Mouse (Mus musculus) c-Kit-positive CD71-positive TER-119-negative erythroid progenitor cells, embryonic 14.5 days (primary cell): Measurements from ENCODE around the gene Ptgdr.
"Not testable (repeated sequence)": the region's sequence is repeated elsewhere in the genome, so short reads cannot be mapped to it uniquely, and the experiment has no call there.

Source experiments
- DNase-seq: peaks from one replicate; pipeline ENCODE4 v3.0.0-alpha.2; 2013; ENCODE audit warnings: low read depth

The Ptgdr gene

DNA sequence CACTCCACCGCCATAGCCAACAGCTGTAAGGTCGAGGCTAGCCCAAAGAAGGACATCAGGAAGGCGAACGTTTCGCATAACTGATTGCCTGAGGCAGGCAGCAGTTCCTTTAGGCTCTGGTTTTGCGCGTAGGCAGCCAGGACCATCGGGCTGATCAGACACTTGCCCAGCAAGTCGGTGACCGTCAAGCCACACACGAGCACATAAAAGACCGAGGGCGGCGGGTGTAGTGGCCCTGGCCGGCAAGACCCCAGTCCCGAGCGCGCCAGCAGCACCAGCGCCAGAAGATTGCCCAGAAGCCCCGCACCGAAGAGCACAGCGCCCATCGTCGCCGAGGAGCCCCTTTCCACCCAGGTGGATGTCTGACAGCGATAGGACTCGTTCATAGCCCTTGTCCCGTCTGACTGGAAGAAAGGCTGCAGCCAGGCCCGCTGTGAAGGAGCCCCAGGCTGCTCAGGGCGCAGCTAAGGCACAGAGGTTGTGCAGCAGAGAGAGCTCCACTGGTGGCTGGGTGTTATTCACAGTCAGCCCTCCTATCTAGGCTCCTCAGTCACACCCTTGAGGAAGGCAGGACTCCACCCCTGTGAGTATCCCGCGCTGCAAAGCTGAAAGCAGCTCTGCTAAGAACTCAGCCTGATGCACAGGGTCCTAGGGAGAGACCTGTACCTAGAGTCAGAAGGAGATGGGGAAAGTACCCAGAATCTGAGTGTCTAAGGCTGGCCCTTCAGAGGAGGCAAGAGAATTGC lies at the start of gene Ptgdr:
Gene Ptgdr (minus strand): TSS at position 508 of the 746 bp plus-strand sequence.
- DNase-seq: no peak

DNA sequence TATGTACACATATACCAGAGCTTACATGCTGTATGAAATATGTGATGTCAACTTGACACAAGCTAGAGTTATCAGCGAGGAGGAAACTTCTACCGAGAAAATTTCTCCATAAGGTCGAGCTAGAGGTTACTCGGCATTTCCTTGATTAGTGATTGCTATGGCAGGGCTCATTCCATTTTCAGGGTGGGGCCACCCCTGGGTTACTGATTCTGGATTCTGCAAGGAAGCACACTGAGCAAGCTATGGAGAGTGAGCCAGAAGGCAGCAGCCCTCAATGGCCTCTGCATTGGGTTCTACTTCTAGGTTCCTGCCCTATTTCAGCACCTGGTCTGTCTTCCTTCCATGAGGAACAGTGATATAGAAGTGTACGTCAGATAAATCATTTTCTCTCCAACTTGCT lies 48.6 kb upstream of the Ptgdr start:
- no peak for DNase-seq

DNA sequence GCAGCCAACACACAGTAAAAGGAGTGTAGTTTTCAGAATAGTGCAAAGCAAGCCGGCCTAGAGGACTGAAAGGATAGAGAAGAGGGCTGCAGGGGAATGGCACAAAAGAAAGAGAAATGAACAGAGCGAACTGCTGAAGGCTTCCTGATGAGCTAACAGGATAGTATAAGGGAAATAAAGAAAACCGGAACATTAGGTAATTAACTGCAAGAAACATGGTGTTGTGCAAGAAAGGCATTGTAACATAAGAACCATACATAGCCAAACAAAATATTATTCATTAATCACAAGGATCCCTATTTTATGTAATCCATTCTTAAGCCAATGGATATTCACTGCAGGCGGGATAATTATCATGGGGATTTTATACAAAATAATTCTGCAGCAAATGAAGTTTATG lies 45.0 kb upstream of the Ptgdr start:
- DNase-seq: no peak

DNA sequence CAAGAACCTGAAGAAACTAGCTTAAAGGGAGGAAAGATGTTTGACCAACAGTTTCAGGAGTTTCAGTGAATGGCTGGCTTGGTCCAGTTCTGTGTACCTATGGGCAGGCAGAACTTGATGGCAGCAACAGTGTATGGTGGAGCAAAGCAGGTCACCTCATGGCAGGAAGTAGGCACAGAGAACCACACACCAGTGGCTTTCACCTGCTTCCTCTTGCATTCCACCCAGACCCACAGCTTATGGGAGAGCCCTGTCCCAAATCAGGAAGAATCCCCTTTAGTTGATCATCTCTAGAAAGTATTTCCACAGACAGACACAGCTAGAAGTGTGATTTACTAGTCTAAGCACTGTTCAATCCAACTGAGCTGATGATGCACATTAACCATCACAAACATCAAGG lies 42.6 kb upstream of the Ptgdr start:
- not testable (repeated sequence) for DNase-seq

DNA sequence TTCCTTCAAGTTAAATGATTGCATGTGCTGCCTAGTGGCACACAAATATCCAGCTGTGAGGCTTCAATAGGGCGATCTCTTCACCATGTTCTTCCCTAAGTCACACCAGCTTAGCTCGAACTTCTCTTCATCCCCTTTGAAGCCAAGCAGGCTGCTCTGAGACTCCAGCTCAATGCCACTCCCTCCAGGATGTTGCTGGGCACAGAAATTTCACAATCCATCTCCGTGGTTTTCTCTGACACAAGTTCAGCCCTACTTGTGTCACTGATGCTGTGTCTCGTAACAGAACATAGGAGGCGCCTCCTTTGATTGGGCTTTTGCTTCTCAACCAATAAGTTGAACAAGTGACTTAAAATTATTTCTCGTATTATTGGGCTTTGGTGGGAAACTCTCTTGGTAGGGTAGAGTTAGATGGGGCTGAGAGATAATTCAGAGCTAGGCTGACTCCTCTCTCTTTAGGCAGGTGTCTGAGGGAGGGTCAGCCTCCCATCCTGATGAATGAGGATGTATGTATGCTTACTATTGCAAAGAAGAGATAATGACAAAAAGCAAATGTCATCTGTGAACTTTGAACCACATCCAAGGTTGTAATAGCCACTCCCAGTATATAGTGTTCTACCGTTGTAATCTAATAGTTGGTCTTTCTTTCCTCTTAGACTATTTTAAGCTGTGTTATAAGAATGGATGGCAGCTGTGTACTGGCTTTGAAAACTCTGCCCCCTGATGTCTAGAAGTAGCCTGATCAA lies 32.4 kb upstream of the Ptgdr start:
- no peak for DNase-seq

DNA sequence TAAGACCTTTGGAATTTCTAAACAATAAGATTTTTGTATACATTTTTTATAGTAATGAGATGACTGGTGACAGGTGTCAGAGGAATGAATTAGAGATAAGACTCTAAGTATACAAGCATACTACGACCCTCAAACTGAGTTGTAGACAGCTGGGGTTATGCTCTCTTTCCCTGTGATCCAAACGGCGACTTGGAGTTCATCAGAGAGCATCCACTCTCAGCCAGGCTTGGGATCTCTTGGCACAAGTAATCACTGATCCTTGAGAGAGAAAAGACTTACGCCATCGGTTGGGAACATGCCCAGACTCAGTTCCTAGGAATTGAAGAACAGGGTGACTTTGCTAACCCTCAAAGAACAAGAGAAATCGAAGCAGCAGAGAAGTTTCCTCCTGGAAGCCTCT lies 10.5 kb upstream of the Ptgdr start:
- no peak for DNase-seq

DNA sequence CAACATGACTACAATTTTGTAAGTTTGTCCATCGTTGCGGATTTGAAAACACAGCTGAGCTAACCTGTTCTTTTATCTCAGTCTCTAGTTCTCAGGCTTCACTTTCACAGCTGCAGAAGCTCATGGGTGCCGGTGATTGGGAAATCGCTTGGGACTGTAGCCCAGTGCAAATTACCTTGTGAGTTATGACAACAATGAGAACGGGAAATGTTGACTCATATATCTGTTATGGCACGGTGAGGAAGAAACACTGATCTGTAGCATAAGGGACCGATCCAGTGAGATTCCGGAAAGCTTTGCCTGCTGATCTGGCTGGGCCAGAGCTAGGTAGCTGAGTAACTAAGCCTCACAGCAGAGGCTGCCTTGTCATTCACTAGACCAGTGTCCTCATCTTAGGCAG lies 6.5 kb upstream of the Ptgdr start:
- DNase-seq: no peak

DNA sequence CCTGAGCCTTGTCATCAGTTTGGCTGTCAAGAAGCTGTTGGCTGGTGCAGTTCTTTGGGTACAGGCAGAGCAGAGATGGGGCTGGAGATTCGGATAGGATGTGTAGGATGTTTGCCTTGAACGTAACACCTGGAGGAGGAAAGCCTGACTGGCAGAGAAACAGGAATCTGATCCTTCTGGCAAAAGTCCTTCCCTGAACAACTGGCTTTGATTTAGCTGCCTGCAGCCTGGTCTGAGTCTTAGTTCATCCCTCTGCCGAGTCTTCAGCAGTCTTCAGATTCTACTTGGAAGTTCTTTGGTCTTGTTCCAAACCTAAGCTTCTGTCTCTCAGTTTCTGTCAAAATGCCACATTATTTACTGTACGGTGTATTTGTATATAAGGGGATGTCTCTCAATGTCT lies 3.9 kb upstream of the Ptgdr start:
- no peak for DNase-seq

DNA sequence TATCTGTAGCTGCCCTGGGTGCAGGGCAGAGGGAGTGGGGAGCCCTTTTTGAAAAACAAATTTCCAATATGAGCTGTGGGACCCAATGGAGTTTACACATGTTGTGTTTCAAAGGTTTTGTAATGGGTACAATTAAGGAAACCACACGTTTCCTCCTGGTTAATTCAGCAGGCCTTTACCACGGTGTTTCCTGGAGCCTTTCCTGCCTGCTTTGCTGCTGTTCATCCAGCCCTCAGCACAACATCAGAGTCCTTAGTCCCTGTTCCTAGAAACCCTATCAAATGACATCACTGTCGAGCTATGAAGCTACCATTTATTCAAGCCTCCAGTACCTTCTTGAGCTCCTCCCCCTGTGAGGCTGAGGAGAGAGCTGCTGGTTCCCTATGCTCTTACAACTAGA lies 2.0 kb upstream of the Ptgdr start:
- no peak for DNase-seq

DNA sequence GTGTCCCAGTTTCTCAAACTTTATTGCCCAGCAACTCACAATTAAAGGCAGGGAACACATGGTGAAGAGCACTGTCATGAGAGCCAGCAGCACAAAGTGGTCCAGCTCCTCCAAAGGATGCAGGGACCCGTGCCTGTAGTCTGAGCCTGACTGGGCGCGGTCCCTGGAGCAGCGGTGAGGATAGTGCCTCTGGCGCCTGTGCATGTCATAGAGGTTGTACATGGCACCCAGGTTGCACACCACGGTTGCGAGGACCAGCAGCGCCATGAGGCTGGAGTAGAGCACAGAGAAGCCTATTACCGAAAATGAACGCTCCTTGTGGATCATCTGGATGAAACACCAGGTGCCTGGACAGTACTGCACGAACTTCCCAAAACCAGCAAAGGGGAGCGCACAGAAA lies 803 bp downstream of the Ptgdr start:
- no peak for DNase-seq

DNA sequence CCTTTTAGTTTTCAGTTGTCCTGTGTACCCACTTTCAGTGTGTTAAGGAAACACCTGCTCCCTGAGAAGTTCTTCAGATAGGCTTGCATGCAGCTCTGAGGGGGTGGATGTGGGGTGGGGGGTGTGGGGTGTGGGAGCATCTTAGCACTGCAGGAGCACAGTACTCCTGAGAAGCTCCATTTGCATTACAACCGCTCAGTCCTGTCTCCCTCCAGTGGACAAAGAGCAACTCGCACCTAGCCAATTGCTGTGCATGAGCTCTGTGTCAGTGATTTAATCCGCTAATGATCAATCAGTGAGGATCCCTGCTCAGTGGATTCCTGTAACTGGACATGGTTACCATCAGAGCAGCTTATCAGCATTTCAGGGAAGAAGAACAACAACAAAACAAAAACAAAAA lies 8.5 kb downstream of the Ptgdr start:
- not testable (repeated sequence) for DNase-seq

DNA sequence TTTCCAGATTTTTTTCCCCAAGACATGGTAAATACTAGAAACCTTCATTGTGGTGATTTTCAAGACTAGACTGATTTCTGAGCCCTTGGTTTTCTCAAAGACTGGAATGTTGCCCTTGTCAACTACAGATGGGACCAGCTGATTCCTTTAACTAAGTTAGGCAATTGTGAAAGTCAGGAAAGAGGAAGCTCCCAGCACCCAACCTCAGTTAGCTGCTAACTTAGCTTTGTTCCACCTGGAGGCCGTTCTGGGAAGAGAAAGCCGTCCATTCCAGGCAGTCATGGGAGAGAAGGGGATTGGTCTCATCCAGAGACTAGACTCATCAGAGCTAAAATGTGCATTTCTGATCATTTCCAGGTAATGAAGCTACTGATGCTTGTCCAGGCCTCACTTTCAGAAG lies 11.4 kb downstream of the Ptgdr start:
- DNase-seq: no peak

DNA sequence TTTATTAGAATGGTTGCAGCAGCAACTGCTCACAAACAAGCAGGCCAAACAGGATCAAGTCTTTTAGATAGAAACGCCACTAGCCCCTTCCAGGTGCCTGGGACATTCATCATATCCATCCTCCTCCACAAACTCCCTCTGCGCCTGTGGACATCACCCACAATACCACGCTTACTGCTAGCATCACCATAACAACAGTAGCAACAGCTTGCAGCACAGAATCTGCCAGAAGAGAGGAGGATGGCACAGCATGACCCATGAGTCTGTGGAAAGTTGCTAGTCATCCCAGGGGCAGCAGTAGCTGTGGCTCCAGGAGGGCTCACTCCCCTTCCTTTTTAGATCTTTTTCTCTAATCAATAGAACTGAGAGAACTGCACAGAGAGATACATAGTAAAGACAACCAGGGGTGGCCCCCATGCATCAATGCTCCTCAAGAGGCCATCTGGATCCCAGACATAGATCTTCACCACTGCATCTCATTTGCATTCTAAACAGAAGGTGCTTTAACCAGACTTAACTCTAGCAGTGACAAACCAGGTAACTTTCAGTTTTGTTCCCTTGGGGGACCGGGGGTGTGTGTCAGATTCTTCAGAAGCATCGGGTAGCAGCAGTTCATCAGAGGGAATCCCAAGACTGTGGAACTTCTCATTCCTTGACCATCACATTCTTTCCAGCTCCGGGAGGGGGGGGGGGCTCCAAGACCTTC lies 12.5 kb downstream of the Ptgdr start:
- no peak for DNase-seq

DNA sequence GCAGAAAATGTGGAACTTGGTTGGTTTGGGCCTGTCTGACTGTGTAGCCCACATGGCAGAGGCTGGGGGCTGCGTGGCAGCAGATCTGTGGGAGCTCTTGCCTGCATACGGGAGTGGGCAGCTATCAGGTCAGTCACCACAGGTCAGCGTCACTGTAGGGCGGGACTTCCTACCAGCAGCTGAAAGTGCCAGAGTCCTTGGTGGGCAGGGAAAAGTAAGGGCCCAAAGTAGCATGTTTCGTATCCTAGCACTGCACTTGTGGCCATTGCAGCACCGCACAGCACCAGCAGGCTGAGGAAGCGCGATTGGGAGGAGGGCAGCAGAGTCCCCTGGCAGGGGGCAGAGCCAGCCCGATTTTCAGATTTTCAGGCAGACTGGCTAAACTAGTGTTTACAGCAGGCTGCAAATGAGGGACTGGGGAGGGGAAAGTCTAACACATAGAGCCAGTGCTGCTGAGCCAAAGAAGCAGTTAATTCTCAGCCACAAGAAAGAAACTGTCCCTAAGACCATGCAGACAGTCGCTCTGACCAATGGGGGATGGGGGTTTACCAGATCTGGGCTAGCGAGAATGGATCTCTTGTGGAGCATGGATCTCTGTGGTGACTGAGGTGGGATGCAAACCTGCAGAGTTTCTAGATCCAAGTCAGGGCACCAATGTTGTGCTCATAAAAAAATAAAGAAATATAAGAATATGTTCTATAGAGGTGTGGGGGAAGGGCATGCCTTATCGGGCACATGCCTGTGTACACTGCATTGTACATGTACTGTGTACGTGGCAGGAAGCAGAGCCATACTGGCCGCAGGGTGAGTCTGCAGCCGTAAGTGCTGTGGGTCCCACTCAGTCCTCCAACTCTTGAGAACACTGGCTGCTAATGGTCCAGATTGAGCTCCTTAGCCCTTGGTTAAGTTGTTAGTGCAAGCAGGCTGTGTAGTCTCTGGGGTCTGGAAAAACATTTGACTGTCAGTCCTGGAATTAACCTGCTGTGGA lies 15.1 kb downstream of the Ptgdr start:
- no peak for DNase-seq

DNA sequence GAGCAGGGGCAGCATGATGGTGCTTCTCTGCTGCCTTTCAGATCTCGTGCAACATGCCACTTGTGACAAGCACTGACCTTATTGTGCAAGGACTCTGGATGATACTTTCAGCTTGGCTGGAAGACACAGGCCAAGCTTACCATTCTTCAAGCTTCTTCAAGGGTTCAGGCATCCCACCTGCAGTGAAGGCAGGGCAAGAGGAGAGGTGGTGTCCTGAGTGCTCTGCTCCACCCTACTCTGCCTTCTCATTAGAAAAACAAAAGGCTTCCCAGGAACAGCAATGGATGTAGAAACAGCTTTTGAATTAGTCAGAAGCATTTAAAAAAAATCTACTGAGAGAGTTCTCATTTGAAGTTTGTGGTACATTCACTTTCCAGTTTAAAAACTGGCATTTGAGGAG lies 20.5 kb downstream of the Ptgdr start:
- no peak for DNase-seq

DNA sequence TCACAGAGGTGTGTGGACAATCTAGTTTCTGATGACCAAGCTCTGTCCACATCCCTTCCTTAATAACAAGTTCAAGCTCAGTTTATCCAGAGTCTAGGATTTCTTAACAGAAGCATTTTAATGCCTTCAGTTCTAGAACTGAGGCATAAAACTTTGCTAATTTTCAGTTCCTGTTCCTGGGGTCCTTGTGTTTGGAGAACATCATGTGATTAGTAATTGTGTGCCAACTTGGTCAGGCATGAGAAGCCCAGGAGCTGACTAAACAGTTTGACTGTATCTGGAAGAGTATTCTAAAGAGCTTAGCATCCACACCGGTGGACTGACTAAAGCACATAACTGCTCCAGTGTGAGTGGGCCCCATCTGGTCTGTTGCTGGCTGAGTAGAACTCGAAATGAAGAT lies 24.0 kb downstream of the Ptgdr start:
- no peak for DNase-seq

DNA sequence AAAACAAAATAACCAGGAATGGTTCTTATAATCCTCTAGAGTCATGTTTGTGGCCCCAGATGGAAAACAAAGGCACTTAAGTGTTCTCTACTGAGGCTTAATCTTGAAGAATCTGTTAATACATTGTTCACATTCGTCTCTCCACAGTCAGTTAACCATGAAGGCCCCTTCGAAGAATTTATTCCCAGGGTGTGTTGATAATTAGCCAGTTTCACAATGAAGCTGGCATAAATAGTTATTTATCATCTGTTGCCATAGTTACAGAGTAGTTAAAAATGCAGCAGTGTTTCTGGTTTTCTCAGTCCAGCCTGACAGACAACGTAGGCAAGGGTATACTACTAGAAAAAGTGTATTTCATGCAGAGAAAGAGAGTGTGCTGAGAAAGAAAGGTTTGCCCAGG lies 25.0 kb downstream of the Ptgdr start:
- not testable (repeated sequence) for DNase-seq

DNA sequence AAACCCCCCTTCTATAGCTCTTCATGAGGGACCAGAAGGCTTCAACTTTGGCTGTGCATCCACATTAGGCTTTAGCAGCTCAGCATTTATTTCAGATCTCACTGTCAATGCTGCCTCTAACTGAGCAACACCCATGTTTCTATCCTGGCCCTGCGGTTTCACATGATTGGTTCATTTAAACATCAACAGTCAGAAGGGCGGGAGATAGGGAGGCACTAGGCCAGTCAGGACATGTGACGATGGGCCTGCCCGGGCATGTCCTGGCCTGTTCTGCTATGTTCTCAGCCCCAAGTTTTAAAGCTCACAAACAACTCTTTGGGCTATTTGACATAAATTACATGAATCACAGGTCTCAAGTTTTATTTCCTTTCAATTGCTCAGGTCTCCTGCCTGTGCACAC lies 26.1 kb downstream of the Ptgdr start:
- not testable (repeated sequence) for DNase-seq

DNA sequence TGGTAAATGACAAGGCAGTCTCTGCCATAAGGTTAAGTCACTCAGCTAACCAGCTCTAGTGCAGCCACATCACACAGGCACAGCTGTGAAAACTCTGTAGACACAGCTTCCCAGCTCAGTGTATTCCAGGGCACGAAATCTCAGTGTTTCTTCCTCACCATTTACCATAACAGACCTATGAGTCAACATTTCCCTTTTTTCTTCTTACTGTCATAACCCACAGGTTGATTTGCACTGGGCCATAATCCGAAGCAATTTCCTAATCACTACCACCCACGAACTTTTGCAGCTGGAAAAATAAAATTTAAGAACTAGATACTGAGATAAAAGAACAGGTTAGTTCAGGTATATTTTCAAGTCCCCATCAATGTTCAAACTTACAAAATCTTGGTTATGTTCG lies 31.4 kb downstream of the Ptgdr start:
- DNase-seq: no peak

DNA sequence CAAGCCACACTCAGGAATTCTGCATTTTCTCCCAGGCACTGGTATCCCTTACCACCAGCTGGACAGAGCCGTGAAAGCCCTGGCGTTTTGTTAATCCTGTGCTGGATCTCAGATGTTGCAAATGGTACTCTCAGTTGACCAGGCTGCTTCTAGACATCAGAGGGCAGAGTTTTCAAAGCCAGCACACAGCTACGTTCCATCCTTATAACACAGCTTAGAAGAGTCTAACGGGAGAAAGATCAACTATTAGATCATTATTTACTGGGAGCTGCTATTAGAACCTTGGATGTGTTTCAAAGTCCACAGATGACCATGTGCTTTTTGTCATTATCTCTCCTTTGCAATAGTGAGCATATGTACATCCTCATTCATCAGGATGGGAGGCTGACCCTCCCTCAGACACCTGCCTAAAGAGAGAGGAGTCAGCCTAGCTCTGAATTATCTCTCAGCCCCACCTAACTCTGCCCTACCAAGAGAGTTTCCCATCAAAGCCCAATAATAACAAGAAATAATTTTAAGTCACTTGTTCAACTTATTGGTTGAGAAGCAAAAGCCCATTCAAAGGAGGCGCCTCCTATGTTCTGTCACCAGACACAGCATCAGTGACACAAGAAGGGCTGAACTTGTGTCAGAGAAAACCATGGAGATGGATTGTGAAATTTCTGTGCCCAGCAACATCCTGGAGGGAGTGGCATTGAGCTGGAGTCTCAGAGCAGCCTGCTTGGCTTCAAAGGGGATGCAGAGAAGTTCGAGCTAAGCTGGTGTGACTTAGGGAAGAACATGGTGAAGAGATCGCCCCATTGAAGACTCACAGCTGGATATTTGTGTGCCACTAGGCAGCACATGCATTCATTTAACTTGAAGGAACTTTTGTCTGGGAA lies 37.8 kb downstream of the Ptgdr start:
- DNase-seq: no peak

DNA sequence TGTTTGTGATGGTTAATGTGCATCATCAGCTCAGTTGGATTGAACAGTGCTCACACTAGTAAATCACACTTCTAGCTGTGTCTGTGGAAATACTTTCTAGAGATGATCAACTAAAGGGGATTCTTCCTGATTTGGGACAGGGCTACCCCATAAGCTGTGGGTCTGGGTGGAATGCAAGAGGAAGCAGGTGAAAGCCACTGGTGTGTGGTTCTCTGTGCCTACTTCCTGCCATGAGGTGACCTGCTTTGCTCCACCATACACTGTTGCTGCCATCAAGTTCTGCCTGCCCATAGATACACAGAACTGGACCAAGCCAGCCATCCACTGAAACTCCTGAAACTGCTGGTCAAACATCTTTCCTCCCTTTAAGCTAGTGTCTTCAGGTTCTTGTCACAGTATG lies 46.0 kb downstream of the Ptgdr start:
- not testable (repeated sequence) for DNase-seq
